Mouse (Mus musculus) brain, embryonic 14.5 days (tissue): Measurements from ENCODE around the gene Dnah3.

Experiments
- CTCF ChIP-seq: fragments of 200-500 bp; IDR thresholded peaks from 2 replicates; pipeline ENCODE4 v1.5.1; 2012; ENCODE audit warnings: inconsistent platforms, mild to moderate bottlenecking, moderate library complexity, borderline replicate concordance; ENCODE audit not compliant: insufficient read depth, insufficient read length; ENCODE audit errors: extremely low read depth
- POLR2A ChIP-seq: fragments of 200-500 bp; IDR thresholded peaks from 2 replicates; pipeline ENCODE4 v1.6.1; 2012; ENCODE audit warnings: mild to moderate bottlenecking, inconsistent platforms, borderline replicate concordance; ENCODE audit not compliant: poor library complexity, insufficient read depth, insufficient read length, severe bottlenecking; ENCODE audit errors: extremely low read depth

- TF ChIP-seq POLR2A: no peak
- TF ChIP-seq CTCF: no peak
Measured at GRCm38 (mm10) chr7:119906523-119907215, 188.4 kb downstream of the Dnah3 start.
